Mouse (Mus musculus) testis, adult 2 months (tissue): ENCODE data around the gene Armcx4. TPM values are rescaled to one million over a fixed set of nuclear protein-coding genes. Genes with fewer than 3 reads are reported as not detected.

Experiments used
- H3K27ac ChIP-seq: fragments of 200-500 bp; 2 replicates; pipeline ENCODE4 v1.5.1; 2012; ENCODE audit warnings: low read depth, low read length; ENCODE audit not compliant: control insufficient read depth, insufficient read depth
- H3K27me3 ChIP-seq: fragments of 200-500 bp; 2 replicates; pipeline ENCODE4 v1.6.1; 2012; ENCODE audit warnings: mild to moderate bottlenecking, low read length, moderate library complexity; ENCODE audit not compliant: control insufficient read depth, insufficient read depth
- H3K36me3 ChIP-seq: fragments of 200-500 bp; 2 replicates; pipeline ENCODE4 v1.6.1; 2012; ENCODE audit warnings: mild to moderate bottlenecking, low read length; ENCODE audit not compliant: control insufficient read depth, insufficient read depth
- H3K4me1 ChIP-seq: fragments of 200-500 bp; 2 replicates; pipeline ENCODE4 v1.6.1; 2012; ENCODE audit warnings: low read length; ENCODE audit not compliant: control insufficient read depth, insufficient read depth
- H3K4me3 ChIP-seq: fragments of 200-500 bp; 2 replicates; pipeline ENCODE4 v1.5.1; 2012; ENCODE audit warnings: low read depth, mild to moderate bottlenecking, low read length, moderate library complexity, mixed read lengths; ENCODE audit not compliant: control insufficient read depth
- CTCF ChIP-seq: fragments of 200-500 bp; IDR thresholded peaks from 2 replicates; pipeline ENCODE4 v1.5.1; 2012; ENCODE audit warnings: low read depth, mild to moderate bottlenecking, inconsistent platforms, low read length, moderate library complexity; ENCODE audit not compliant: control insufficient read depth, insufficient read depth, insufficient replicate concordance
- POLR2A ChIP-seq: fragments of 200-500 bp; IDR thresholded peaks from 2 replicates; pipeline ENCODE4 v1.6.1; 2012; ENCODE audit warnings: low read depth, mild to moderate bottlenecking, inconsistent platforms, low read length, moderate library complexity; ENCODE audit not compliant: control insufficient read depth
- polyA plus RNA-seq: library from polyadenylated mRNA; depleted of rRNA; stranded (reverse); fragments of >200 nt; gene quantifications from 2 replicates; pipeline ENCODE4 v1.2.3, GENCODE M21; 2012; rRNA removed

Armcx4 gene
- polyA plus RNA-seq, 1 experiment = 0.28 TPM

DNA sequence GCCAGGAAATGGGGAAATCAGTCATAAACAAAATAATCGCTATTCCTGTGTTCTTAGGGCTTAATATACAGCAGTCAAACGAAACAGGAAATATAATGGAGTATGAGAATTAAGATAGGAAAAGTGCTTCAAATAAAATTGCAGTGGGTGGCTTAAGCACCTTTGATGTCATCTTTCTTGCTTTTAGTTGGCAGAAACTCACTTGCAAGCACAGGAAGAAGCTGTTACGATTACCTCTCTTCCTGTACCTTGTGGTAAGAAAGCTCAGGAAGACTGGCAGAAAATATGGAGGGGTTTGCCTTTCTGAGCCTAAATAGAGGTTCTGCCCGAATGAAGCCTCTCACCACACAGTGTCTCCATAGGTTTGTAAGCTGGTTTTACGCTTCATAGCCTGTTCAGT is 55.5 kb downstream of the Armcx4 start:
- Histone ChIP-seq H3K27me3 (no peaks in the 10 kb centered on the region), H3K27ac (no peak overlapping the region), H3K4me1 (no peaks in the 10 kb centered on the region), H3K4me3 (no peak overlapping the region), H3K36me3 (no peaks in the 10 kb centered on the region)
- TF ChIP-seq POLR2A (no peak), CTCF (no peak)

Other genes starting within 250 kb of the Armcx4 start
- 9.6 and 11.8 TPM in 2 replicates for gene Taf7l, start 210.0 kb upstream of the Armcx4 start, polyA plus RNA-seq
- 0.57 and 0.64 TPM in 2 replicates for gene Timm8a1, start 144.7 kb upstream of the Armcx4 start, polyA plus RNA-seq
- 0.17 and 0.20 TPM in 2 replicates for gene Btk, start 102.9 kb upstream of the Armcx4 start, polyA plus RNA-seq
- 22.6 and 26.1 TPM in 2 replicates for gene Rpl36a, start 100.9 kb upstream of the Armcx4 start, polyA plus RNA-seq
- gene Gla, start 85.4 kb upstream of the Armcx4 start, polyA plus RNA-seq = 0.73 and 0.80 TPM in 2 replicates
- gene Hnrnph2, start 85.3 kb upstream of the Armcx4 start, polyA plus RNA-seq = 4.8 and 6.4 TPM in 2 replicates
- gene Armcx1, start 31.4 kb downstream of the Armcx4 start, polyA plus RNA-seq = 0.70 and 1.1 TPM in 2 replicates
- 1.6 and 1.8 TPM in 2 replicates for gene Armcx6, start 64.9 kb downstream of the Armcx4 start, polyA plus RNA-seq
- gene Armcx3, start 70.1 kb downstream of the Armcx4 start, polyA plus RNA-seq = 1.1 and 1.5 TPM in 2 replicates
- gene Armcx2, start 122.7 kb downstream of the Armcx4 start, polyA plus RNA-seq = 2.5 and 3.3 TPM in 2 replicates